Mouse (Mus musculus): ENCODE results near the gene Antxr2. TPM values are rescaled to one million over a fixed set of nuclear protein-coding genes. Genes with fewer than 3 reads are reported as not detected.
A peak's percentile ranks its signal among the peaks of the same experiment; 100 is the strongest.

The Antxr2 gene
- total and polyA plus RNA-seq, 3 experiments, result 3.6 to 4.0 (median 3.9) TPM

- no peaks in the 10 kb centered on the region for H3K9me3 ChIP-seq (replicated peaks; ENCODE audit: low read length)
- no peak for TF ChIP-seq ETS1 (conservative IDR thresholded peaks at IDR 0.05; ENCODE audit: low read depth, low read length)
- TF ChIP-seq ZKSCAN1 (IDR thresholded peaks at IDR 0.05; ENCODE audit: borderline replicate concordance, low read depth, low read length), result no peak
- peaks cover 0 to 7% of the 10 kb centered on the region in 2 experiments for H3K36me3 ChIP-seq (replicated peaks in 1 of 2; ENCODE audit: control insufficient read depth in 1 of 2, insufficient read depth in 1 of 2, low read length in 1 of 2)
- H3K9ac ChIP-seq (ENCODE audit: insufficient read depth, low read depth), result no peak overlapping the region
- peaks cover 3 to 10% of the 10 kb centered on the region in 2 experiments; a peak in 3 of 4 replicates for H3K4me1 ChIP-seq (ENCODE audit: control insufficient read depth in 1 of 2, insufficient read depth in 2 of 2)
- in situ Hi-C loops (cut with MboI; ENCODE audit: low pct_ligation_motif_present, low pct_unique_long_range_greater_than_20kb, low sequenced_read_pairs) (no loop called here), dilution Hi-C loops (cut with MboI; ENCODE audit: extremely low pct_ligation_motif_present, extremely low pct_unique_long_range_greater_than_20kb, low sequenced_read_pairs) (no loop called here)
- H3K27ac ChIP-seq (ENCODE audit: insufficient read depth, low read depth), result no peak overlapping the region
- no peak for DNase-seq (ENCODE audit: extremely low read depth)
- H3K27me3 ChIP-seq (replicated peaks), result no peaks in the 10 kb centered on the region
- no peaks in the 10 kb centered on the region for H3K79me2 ChIP-seq (replicated peaks; ENCODE audit: control insufficient read depth, extremely low read depth, insufficient read depth, poor library complexity, severe bottlenecking)
- H3K4me2 ChIP-seq (ENCODE audit: insufficient read depth, low read depth, poor library complexity, severe bottlenecking), result no peak overlapping the region
- no peak overlapping the region for H3K4me3 ChIP-seq (replicated peaks in 1 of 3; ENCODE audit: low read depth in 2 of 3, low read length in 2 of 3, poor library complexity in 1 of 3)
Observed at GRCm38 (mm10) chr5:97914890-97915289, 116.0 kb downstream of the Antxr2 start.

DNA sequence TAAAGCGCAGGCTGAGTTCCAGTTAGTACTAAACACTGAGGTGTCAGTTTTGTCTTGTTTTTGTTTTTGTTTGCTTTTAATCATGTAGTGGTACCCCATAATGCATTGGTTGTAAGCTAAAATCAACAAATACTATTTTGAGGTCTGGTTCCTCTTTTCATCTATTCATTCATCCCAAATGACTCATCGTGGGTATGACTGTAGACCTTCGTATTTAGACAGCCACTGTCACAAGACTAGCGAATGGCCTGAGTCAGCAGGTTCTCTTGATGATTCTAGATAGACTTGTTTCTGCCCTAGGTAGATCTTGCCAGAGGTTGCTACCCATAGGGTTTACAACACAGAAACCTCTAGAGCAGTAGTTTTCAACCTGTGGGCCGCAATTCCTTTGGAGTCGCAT is 116.9 kb downstream of the Antxr2 start:
- Histone ChIP-seq H3K9me3 (replicated peaks; ENCODE audit: low read length) (no peaks in the 10 kb centered on the region), H3K27me3 (replicated peaks) (no peaks in the 10 kb centered on the region), H3K36me3 (replicated peaks in 1 of 2; ENCODE audit: control insufficient read depth in 1 of 2, insufficient read depth in 1 of 2, low read length in 1 of 2) (peaks cover 0 to 7% of the 10 kb centered on the region in 2 experiments), H3K79me2 (replicated peaks; ENCODE audit: control insufficient read depth, extremely low read depth, insufficient read depth, poor library complexity, severe bottlenecking) (no peaks in the 10 kb centered on the region), H3K4me3 (replicated peaks in 1 of 3; ENCODE audit: low read depth in 2 of 3, low read length in 2 of 3, poor library complexity in 1 of 3) (no peak overlapping the region), H3K4me2 (ENCODE audit: insufficient read depth, low read depth, poor library complexity, severe bottlenecking) (peak overlapping the region; percentile 4; the same call in 1 of the 2 replicates), H3K27ac (ENCODE audit: insufficient read depth, low read depth) (no peak overlapping the region), H3K9ac (ENCODE audit: insufficient read depth, low read depth) (0 out of 2 replicates have a peak overlapping the region, but pooled peaks have one; percentile 19), H3K4me1 (ENCODE audit: control insufficient read depth in 1 of 2, insufficient read depth in 2 of 2) (peaks cover 3 to 10% of the 10 kb centered on the region in 2 experiments; a peak in 3 of 4 replicates)
- dilution Hi-C loops (cut with MboI; ENCODE audit: extremely low pct_ligation_motif_present, extremely low pct_unique_long_range_greater_than_20kb, low sequenced_read_pairs) (no loop called here), in situ Hi-C loops (cut with MboI; ENCODE audit: low pct_ligation_motif_present, low pct_unique_long_range_greater_than_20kb, low sequenced_read_pairs) (no loop called here)
- peak; percentile 77 for DNase-seq (ENCODE audit: extremely low read depth)
- TF ChIP-seq MYC (IDR thresholded peaks at IDR 0.05; ENCODE audit: low read depth, low read length), result no peak
- TF ChIP-seq BHLHE40 (IDR thresholded peaks at IDR 0.05; ENCODE audit: low read depth, low read length), result peak; percentile 47
- TF ChIP-seq UBTF (IDR thresholded peaks at IDR 0.05; ENCODE audit: low read depth, low read length), result no peak
- no peak for TF ChIP-seq GABPA (IDR thresholded peaks at IDR 0.05; ENCODE audit: insufficient replicate concordance, low read depth, low read length)
- no peak for TF ChIP-seq USF2 (conservative IDR thresholded peaks at IDR 0.05; ENCODE audit: low read depth, low read length)
- no peak for TF ChIP-seq TBP (conservative IDR thresholded peaks at IDR 0.05; ENCODE audit: low read depth, low read length)
- TF ChIP-seq RCOR1 (conservative IDR thresholded peaks at IDR 0.05; ENCODE audit: low read depth, low read length), result no peak
- peak; percentile 73; the same call in 1 of the 2 replicates for TF ChIP-seq MEF2A (IDR thresholded peaks at IDR 0.05; ENCODE audit: borderline replicate concordance, low read depth, low read length)
- no peak for TF ChIP-seq SMC3 (IDR thresholded peaks at IDR 0.05; ENCODE audit: low read depth, low read length)
- TF ChIP-seq MXI1 (IDR thresholded peaks at IDR 0.05; ENCODE audit: low read depth, low read length), result no peak
- no peak for TF ChIP-seq HCFC1 (IDR thresholded peaks at IDR 0.05; ENCODE audit: low read depth, low read length)
- no peak; the same call in 1 of the 2 replicates for TF ChIP-seq JUN (IDR thresholded peaks at IDR 0.05; ENCODE audit: insufficient read depth, low read depth, low read length)
- no peak for TF ChIP-seq NRF1 (IDR thresholded peaks at IDR 0.05; ENCODE audit: low read depth, low read length)
- peak; percentile 78 for TF ChIP-seq EP300 (IDR thresholded peaks at IDR 0.05; ENCODE audit: low read length)
- no peak for TF ChIP-seq CTCF (conservative IDR thresholded peaks at IDR 0.05 in 1 of 2, IDR thresholded peaks at IDR 0.05 in 1 of 2; ENCODE audit: low read depth in 2 of 2, low read length in 2 of 2)
- TF ChIP-seq POLR2A (IDR thresholded peaks at IDR 0.05; ENCODE audit: low read depth, low read length), result no peak
- TF ChIP-seq PAX5 (IDR thresholded peaks at IDR 0.05; ENCODE audit: low read length), result no peak
- TF ChIP-seq KAT2A (IDR thresholded peaks at IDR 0.05; ENCODE audit: insufficient replicate concordance, low read length), result no peak
- TF ChIP-seq CHD1 (IDR thresholded peaks at IDR 0.05; ENCODE audit: low read depth, low read length), result no peak
- TF ChIP-seq POLR2AphosphoS2 (IDR thresholded peaks at IDR 0.05; ENCODE audit: low read depth, low read length), result no peak
- peak; percentile 60 for TF ChIP-seq IRF4 (IDR thresholded peaks at IDR 0.05; ENCODE audit: low read depth, low read length)
- no peak for TF ChIP-seq MAX (IDR thresholded peaks at IDR 0.05; ENCODE audit: low read length)
- peak; percentile 49 for TF ChIP-seq JUND (conservative IDR thresholded peaks at IDR 0.05; ENCODE audit: low read depth, low read length)
- no peak for TF ChIP-seq ZKSCAN1 (IDR thresholded peaks at IDR 0.05; ENCODE audit: borderline replicate concordance, low read depth, low read length)
- TF ChIP-seq ZNF384 (IDR thresholded peaks at IDR 0.05; ENCODE audit: low read depth, low read length), result no peak
- TF ChIP-seq RAD21 (IDR thresholded peaks at IDR 0.05; ENCODE audit: low read depth, low read length), result no peak
- TF ChIP-seq CHD2 (IDR thresholded peaks at IDR 0.05; ENCODE audit: low read length), result no peak
- peak; percentile 98 for TF ChIP-seq MAFK (IDR thresholded peaks at IDR 0.05; ENCODE audit: insufficient replicate concordance, low read length)
- TF ChIP-seq NELFE (IDR thresholded peaks at IDR 0.05; ENCODE audit: low read depth, low read length), result no peak
- TF ChIP-seq SIN3A (IDR thresholded peaks at IDR 0.05; ENCODE audit: low read length), result no peak
- no peak for TF ChIP-seq TCF12 (IDR thresholded peaks at IDR 0.05; ENCODE audit: low read depth, low read length)
- TF ChIP-seq MAZ (IDR thresholded peaks at IDR 0.05; ENCODE audit: low read depth, low read length), result no peak
- peak; percentile 82 for TF ChIP-seq ETS1 (conservative IDR thresholded peaks at IDR 0.05; ENCODE audit: low read depth, low read length)
- TF ChIP-seq USF1 (IDR thresholded peaks at IDR 0.05; ENCODE audit: low read depth, low read length), result no peak

Data from CH12.LX (cell line).